Mouse (Mus musculus) adipocyte (in vitro differentiated cells): ENCODE results near the gene Pcx.

Source experiments
- DNase-seq: peaks from one replicate; pipeline ENCODE4 v3.0.0-alpha.2; 2016; ENCODE audit warnings: low spot score

Gene Pcx

DNA sequence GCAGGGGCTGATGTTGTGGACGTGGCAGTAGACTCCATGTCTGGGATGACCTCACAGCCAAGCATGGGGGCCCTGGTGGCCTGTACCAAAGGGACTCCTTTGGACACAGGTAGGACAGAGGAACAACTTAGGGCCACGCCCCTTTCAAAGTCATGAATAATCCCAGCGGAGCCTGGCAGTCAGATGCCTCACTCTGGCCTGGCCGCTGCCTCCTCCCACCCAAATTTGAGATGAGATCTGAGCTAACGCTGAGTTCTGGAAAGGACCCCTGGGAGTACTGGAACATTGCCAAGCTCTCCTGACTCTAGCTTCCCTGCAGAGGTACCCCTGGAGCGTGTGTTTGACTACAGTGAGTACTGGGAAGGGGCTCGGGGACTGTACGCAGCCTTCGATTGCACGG is 109.2 kb downstream of the Pcx start:
- no peak for DNase-seq

DNA sequence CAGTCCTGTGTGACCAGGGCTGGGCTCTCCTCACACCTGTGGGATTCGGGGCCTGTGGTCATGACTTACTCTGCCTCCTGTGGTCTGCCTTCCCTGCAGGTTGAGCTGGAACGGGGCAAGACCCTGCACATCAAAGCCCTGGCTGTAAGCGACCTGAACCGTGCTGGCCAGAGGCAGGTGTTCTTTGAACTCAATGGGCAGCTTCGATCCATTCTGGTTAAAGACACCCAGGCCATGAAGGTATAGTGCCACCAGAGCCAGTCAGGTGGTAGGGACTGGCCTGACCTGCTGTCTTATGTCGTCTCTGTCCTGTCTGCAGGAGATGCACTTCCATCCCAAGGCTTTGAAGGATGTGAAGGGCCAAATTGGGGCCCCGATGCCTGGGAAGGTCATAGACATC is 110.4 kb downstream of the Pcx start:
- DNase-seq: no peak

DNA sequence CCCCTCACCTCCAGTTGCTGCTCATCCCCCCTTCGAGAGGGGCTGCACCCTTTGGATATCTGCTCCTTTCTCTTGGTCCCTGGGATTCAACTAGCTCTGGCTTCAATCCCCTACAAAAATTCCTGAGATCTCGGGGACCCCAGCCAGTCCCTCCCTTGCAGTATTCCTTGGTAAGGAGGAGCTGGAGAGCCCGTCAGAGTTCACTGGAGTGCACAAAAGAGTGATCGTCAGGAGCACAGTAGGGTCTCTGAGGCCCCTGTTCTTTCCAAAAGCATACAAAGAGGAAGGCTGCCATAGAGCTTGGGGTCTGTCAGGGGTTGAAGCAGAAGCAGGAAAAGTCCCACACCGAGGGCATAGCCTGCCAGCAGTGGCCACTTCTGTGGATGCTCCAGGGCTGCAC is 112.5 kb downstream of the Pcx start:
- DNase-seq: no peak

DNA sequence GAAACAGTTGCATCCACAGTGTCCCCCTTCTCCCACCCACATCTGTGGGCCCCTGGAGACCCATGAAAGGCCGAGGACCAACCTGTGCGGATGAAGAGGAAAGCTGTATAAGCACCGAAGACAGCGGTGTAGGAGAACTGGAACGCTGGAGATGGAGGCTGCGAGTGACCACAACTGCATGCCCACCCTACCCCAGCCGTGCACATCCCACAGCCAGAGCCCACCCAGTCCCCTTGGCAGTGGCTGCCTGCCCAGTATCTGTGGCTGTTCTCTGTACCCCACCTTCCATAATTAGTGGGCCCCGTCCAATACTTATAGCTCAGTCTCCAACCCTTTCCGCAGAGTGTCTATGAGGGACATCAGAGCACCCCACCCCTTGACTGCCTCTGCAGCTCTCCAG is 113.1 kb downstream of the Pcx start:
- no peak for DNase-seq

DNA sequence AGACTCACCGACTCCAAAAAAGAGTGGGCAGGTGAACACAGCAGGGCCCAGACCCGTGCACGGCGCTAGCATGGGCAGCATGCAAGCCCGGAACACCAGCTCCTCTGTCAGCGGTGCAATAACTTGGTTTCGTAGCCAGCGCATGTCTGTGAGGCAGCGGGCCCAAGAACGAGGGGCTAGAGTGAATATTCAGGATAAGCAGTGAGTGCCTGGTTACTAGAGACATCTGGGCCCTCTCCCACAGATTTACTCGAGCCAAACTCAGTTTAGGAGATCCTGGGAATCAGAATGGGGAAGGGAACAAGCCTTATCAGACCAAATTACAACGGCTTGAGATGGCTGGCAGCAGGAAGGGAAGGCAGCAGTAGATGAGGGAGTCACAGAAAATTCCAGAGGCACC is 113.7 kb downstream of the Pcx start:
- DNase-seq: no peak

DNA sequence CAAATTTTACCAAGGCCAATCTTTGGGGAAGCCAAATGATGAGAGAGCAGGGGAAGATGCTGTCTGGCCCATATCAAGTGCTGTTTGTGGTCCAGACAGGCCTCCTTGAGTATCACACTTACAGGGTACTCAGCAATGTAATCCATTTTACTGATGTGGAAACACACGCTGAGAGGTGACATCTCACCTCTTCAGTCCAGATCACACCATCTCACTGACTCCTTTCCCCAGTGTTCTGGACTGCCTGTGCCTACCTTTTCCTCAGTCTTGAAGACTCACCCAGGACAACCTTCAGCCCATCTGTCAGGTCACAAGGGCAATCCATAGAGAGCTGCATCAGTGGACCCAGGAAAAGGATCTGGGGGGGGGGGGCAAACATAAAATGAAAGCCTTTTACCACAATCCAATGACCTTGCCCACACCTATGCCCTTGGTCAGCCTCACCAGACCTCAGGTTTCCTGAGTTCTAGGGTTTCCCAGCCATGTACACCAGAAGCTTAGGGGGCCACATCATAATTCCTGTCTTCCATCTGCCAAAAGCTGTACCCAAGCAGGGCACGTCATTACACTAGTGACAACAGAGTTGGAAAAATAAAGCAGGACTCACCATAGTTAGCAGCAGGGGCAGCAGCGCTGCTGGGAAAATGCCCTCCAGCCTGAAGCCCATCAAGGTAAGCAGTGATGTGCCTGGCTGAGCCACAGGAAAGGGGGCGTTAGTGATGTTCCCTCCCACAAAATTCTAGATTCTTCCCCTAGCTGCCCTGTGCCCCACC is 114.3 kb downstream of the Pcx start:
- peak; percentile 59 for DNase-seq

DNA sequence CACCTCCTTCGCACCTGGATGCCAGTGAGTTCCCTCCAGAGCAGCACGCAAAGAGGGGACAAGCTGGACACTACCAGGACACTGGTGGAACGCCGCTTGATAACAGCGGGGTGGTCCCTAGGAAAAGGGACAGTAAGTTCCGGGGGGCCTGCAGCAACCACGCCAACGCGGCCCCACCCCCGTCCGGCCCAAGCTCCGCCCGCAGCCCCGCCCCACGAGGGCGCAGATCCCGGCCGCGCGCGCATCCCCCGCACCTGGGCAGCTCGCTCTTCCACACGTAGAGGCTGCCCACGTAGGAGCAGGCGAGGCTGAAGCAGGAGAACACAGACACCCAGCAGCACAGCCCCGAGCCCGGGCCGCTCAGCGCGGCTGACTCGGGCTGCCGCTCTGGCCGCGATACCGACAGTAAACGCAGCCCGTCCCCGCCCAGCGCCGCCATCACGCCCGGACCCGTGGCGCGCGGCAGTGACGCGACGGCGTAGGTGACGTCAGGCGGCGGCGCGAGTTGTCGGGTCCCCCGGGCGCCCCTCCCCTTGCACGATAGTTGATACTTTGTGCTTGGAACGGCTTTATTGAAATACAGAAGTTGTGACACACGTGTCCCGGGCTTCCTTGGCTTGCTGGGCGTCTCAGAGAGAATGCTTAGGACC is 115.0 kb downstream of the Pcx start, which contains the start of gene Rce1:
TSS of gene Rce1 (minus strand) at position 463 of the 650 bp plus-strand sequence.
- DNase-seq: peak; percentile 96

DNA sequence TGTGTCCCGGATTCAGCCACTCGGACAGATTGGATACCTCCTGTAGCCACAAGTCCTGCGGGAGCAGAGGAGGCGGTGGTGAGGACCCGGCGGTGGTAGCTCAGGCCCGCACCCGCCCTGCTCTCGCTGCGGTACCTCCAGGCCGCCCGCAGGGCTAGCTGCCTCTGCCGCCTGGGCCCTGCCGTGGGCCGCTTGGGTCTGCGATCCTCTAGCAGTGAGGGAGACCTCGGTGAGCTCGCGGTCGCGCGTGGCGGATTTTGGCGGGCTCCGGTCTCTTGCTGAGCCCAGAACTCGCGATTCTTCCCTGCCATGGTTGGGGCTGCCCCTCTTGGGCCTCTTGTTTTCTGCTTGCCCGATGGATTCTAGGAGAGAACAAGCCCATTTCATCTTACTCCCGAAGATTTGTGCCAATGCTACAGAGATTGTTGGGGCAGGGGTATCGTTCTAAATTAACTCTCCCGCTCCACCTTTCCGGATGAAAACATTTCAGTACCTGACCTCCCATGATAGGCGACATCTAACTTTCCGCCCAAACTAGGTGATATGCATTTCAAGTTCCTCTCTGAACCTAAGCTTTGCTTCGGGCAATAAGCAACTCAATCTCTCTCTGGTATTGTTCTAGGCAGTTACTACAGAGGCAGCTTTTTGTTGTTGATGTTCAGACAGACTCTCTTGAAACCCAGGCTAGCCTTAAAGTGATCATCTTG is 115.7 kb downstream of the Pcx start:
- no peak for DNase-seq

DNA sequence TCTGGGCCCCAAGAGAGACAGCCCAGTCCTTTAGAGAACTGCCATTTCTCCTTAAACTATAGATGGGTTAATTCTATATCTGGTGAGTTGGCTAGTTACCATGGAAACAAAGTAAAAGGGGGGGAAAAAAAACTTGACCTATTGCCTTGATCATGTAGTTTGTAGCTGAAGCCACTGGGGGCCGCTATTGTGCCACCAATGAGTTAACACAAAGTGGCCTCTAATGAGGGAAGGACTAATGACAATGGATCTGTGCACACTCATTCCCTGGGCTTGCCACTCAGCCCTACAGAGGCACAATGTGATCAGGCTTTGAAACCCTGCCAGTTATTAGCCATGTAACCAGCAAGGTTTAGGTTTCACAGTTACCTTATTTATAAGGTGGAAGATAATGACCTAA is 118.5 kb downstream of the Pcx start:
- peak; percentile 86 for DNase-seq

DNA sequence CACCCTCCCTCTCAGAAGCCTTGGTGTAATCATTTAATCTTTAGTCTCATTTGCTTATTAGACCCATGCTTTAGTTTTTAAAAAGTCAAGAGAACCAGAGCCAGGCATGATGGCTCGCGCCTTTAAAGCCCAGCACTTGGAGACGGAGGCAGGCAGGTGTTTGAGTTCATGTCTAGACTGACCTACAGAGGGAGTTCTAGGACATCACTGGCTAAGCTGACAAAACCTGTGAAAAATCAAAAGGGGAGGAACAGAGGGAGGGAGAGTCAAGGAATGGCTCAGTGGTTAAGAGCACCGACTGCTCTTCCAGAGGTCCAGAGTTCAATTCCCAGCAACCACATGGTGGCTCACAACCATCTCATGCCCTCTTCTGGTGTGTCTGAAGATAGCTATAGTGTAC is 125.7 kb downstream of the Pcx start:
- DNase-seq: no peak

DNA sequence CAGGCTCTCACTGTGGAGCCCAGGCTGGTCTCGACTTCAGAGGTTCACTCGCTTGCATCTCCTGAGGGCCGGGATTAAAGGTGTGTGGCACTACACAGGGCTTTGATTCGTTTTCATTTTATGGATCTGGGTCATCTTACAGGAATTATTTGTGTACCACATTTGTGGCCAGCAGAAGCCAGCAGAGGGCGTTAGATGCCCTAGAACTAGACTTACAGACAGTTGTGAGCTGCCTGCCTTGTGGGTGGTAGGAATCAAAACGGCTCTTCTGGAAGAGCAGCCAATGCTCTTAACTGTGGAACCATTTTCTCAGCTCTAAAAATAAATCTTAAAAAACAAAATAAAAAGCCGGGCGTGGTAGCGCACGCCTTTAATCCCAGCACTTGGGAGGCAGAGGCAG is 134.0 kb downstream of the Pcx start:
- no peak for DNase-seq

DNA sequence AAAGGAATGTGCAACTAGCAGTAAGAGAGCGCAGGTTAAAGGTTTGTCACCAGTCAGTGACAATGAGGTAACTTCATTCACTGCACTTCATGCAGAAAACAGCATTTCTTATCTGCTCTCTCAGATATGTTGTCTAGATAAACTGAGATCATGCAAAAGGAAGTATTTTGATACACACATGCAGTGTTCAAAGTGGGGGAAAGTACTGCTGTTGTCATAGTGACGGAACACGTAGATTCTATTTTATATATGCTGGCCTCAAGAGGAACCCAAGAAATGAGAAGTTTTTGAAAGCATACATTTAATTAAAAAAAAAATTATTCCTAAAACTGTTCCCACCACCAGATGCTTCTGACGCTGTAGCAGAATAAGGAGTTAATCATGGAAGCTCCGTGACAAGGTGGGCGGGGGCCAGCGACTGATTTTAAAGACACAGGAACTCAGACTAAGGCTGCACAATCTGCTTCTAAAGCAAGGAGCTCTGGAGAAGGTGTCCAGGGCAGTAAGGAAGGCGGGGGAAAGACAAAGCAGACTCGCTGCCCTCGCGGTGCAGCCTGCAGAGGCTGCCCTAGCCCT is 136.7 kb downstream of the Pcx start:
- no peak for DNase-seq

DNA sequence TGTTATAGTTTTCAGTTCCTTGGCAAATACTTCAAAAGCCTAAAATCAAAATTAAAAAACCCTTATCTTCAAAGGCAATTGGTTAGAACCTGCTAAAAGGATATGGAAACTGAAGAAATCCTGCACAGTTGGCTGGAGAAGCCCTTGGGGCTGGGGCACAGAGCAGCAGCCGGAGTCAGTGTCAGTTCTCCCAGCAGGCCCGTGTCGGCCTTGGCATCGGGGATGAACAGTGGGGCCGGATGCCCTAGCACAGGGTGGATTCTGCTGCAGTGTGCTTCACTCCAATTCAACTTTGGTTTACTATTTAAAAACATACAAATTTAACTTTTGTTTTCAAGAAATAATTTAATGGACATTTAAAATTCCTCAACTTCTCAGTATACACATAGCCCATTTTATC is 147.9 kb downstream of the Pcx start:
- DNase-seq: no peak

DNA sequence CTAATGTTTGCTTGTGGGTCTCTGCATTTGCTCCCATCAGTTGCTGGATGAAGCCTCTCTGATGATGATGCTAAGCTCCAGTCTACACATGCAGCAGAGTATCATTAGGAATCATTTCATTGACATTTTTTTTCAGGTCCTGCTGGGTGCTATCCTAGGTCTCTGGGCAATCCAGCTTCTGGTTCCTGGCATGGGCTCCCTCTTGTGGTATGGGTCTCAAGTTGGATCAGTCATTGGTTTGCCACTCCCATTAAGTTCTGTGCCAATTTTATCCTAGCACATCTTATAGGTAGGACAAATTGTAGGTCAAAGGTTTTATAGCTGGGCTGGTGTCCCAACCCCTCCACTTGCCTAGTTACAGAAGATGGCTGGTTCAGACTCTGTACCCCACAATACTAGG is 156.5 kb downstream of the Pcx start:
- DNase-seq: peak; percentile 17

DNA sequence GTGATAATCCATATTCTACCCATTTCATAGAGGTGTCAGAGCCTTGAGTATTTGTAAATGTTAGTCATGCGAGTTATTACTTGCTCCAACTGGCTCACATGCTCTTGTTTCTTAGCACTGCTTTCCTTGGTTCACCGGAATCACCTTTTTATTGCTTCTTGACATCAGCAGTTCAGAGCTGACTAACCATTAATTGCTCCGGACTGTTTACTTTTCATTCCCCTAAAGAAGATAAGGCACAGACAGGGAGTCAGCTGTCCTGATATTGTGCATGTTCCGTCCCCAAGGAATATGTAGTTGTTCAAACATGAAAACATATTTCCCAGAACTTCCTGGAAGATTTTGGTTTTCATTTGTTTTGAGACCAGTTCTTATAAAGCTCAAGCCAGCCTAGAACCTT is 160.5 kb downstream of the Pcx start:
- DNase-seq: no peak
